In genomic region chr2:7438721-7439282, GRCm38 (mm10) we compare ENCODE assay signal across 14 mouse cellular contexts.
DNase-seq lines count a peak whose midpoint lies in the region; ATAC-seq and TF ChIP-seq lines count a peak whose summit lies in the region.
"Had no signal": no experiment of that assay in that cellular context is flagged by ENCODE, and none has a peak within 500 bp of the region (broad histone marks: within the 10 kb centered on the region; RNA-seq: fewer than 3 reads in every experiment).

No protein-coding gene starts in this region.

- no peak for TF ChIP-seq EP300 in CH12.LX (IDR thresholded peaks at IDR 0.05; ENCODE audit: low read length)

- dilution Hi-C loops in CH12.LX (cut with MboI; ENCODE audit: extremely low pct_ligation_motif_present, extremely low pct_unique_long_range_greater_than_20kb, low sequenced_read_pairs): no loop called here

- no peak overlapping the region for H3K27ac ChIP-seq in CH12.LX (ENCODE audit: insufficient read depth, low read depth)
- H3K27ac ChIP-seq: embryonic facial prominence, embryonic 10.5 days; heart, embryonic 13.5 days; hindbrain, embryonic 15.5 days; kidney, embryonic 15.5 days; lung, embryonic 15.5 days; neural tube, embryonic 13.5 days had no signal

- intact Hi-C loops in left cerebral cortex, postnatal 25 days (cut with DNase I): loop anchor here (2.0 kb wide), 1 partner anchor 92 kb away; no protein-coding TSS in a partner anchor

- no peaks in the 10 kb centered on the region for H3K36me3 ChIP-seq in CH12.LX (replicated peaks in 1 of 2; ENCODE audit: control insufficient read depth in 1 of 2, insufficient read depth in 1 of 2, low read length in 1 of 2)
- H3K36me3 ChIP-seq: embryonic facial prominence, embryonic 10.5 days; heart, embryonic 13.5 days; hindbrain, embryonic 15.5 days; kidney, embryonic 15.5 days; lung, embryonic 15.5 days; neural tube, embryonic 13.5 days had no signal

- no peak overlapping the region for H3K4me3 ChIP-seq in CH12.LX (replicated peaks in 1 of 3; ENCODE audit: low read depth in 2 of 3, low read length in 2 of 3, poor library complexity in 1 of 3)
- H3K4me3 ChIP-seq: embryonic facial prominence, embryonic 10.5 days; heart, embryonic 13.5 days; hindbrain, embryonic 15.5 days; kidney, embryonic 15.5 days; lung, embryonic 15.5 days; neural tube, embryonic 13.5 days had no signal

- in situ Hi-C loops in CH12.LX (cut with MboI; ENCODE audit: low pct_ligation_motif_present, low pct_unique_long_range_greater_than_20kb, low sequenced_read_pairs): no loop called here

- H3K27me3 ChIP-seq in CH12.LX (replicated peaks): no peaks in the 10 kb centered on the region
- H3K27me3 ChIP-seq: heart, embryonic 13.5 days; hindbrain, embryonic 15.5 days; kidney, embryonic 15.5 days; lung, embryonic 15.5 days; neural tube, embryonic 13.5 days had no signal

- H3K9ac ChIP-seq in CH12.LX (ENCODE audit: insufficient read depth, low read depth): no peak overlapping the region
- H3K9ac ChIP-seq: heart, embryonic 13.5 days; hindbrain, embryonic 15.5 days; kidney, embryonic 15.5 days; lung, embryonic 15.5 days; neural tube, embryonic 13.5 days had no signal

- no peaks in the 10 kb centered on the region for H3K79me2 ChIP-seq in CH12.LX (replicated peaks; ENCODE audit: control insufficient read depth, extremely low read depth, insufficient read depth, poor library complexity, severe bottlenecking)

- no peak for TF ChIP-seq RAD21 in CH12.LX (IDR thresholded peaks at IDR 0.05; ENCODE audit: low read depth, low read length)

- peak; percentile 13 for DNase-seq in CH12.LX (ENCODE audit: extremely low read depth)
- peak; percentile 77 for DNase-seq in brain, embryonic 14.5 days (ENCODE audit: low read depth)
- DNase-seq in layer of hippocampus, adult 8-10 months (ENCODE audit: low spot score in 2 of 2): peak; percentile 69 to 75
- peak; percentile 57 to 92 for DNase-seq in left cerebral cortex, postnatal 25 days (ENCODE audit: low spot score in 2 of 2)
- no peak for DNase-seq in adrenal gland, adult 8-10 months
- DNase-seq in gastrocnemius, postnatal 4 days (ENCODE audit: low spot score in 2 of 2): no peak
- DNase-seq: cerebellum, adult 9-10 months had no signal

- H3K9me3 ChIP-seq in CH12.LX (replicated peaks; ENCODE audit: low read length): no peaks in the 10 kb centered on the region
- H3K9me3 ChIP-seq: embryonic facial prominence, embryonic 10.5 days; heart, embryonic 13.5 days; hindbrain, embryonic 15.5 days; kidney, embryonic 15.5 days; lung, embryonic 15.5 days; neural tube, embryonic 13.5 days had no signal

- no peak for TF ChIP-seq POLR2A in CH12.LX (IDR thresholded peaks at IDR 0.05; ENCODE audit: low read depth, low read length)
- TF ChIP-seq POLR2A in brain, embryonic 14.5 days (IDR thresholded peaks at IDR 0.05; ENCODE audit: borderline replicate concordance, extremely low read depth, insufficient read depth, insufficient read length, poor library complexity, severe bottlenecking): no peak

- no peak overlapping the region for H3K4me2 ChIP-seq in CH12.LX (ENCODE audit: insufficient read depth, low read depth, poor library complexity, severe bottlenecking)
- H3K4me2 ChIP-seq: heart, embryonic 13.5 days; hindbrain, embryonic 15.5 days; kidney, embryonic 15.5 days; lung, embryonic 15.5 days; neural tube, embryonic 13.5 days had no signal

- no peaks in the 10 kb centered on the region for H3K4me1 ChIP-seq in CH12.LX (ENCODE audit: control insufficient read depth in 1 of 2, insufficient read depth in 2 of 2)
- H3K4me1 ChIP-seq: embryonic facial prominence, embryonic 10.5 days; heart, embryonic 13.5 days; hindbrain, embryonic 15.5 days; kidney, embryonic 15.5 days; lung, embryonic 15.5 days; neural tube, embryonic 13.5 days had no signal

- TF ChIP-seq CTCF in CH12.LX (conservative IDR thresholded peaks at IDR 0.05 in 1 of 2, IDR thresholded peaks at IDR 0.05 in 1 of 2; ENCODE audit: low read depth in 2 of 2, low read length in 2 of 2): no peak
- TF ChIP-seq CTCF in brain, embryonic 14.5 days (IDR thresholded peaks at IDR 0.05; ENCODE audit: borderline replicate concordance, extremely low read depth, insufficient read depth, insufficient read length): no peak

- no peak for ATAC-seq in megakaryocyte, adult 5-6 weeks (ENCODE audit: poor library complexity, severe bottlenecking)

TF ChIP-seq in CH12.LX, 34 proteins besides CTCF, POLR2A, EP300 and RAD21:
- TF ChIP-seq PAX5 (IDR thresholded peaks at IDR 0.05; ENCODE audit: low read length) (no peak), CHD2 (IDR thresholded peaks at IDR 0.05; ENCODE audit: low read length) (no peak), UBTF (IDR thresholded peaks at IDR 0.05; ENCODE audit: low read depth, low read length) (no peak), KAT2A (IDR thresholded peaks at IDR 0.05; ENCODE audit: insufficient replicate concordance, low read length) (no peak), E2F4 (IDR thresholded peaks at IDR 0.05; ENCODE audit: insufficient replicate concordance, low read depth, low read length) (no peak), JUND (conservative IDR thresholded peaks at IDR 0.05; ENCODE audit: low read depth, low read length) (no peak), IRF4 (IDR thresholded peaks at IDR 0.05; ENCODE audit: low read depth, low read length) (no peak)

Comparison
In these comparisons a context has a peak if more than half of its experiments do, and no peak if none do; other contexts are left out.
1. DNase-seq: peak in CH12.LX (single experiment), brain, embryonic 14.5 days (single experiment), layer of hippocampus, adult 8-10 months (2 of 2) and left cerebral cortex, postnatal 25 days (2 of 2); none in adrenal gland, adult 8-10 months (single experiment) and gastrocnemius, postnatal 4 days (0 of 2).